Mouse (Mus musculus): Measurements from ENCODE around the gene Sec62. TPM values are rescaled to one million over a fixed set of nuclear protein-coding genes. Genes with fewer than 3 reads are reported as not detected.

The Sec62 gene
- 89.3 and 92.6 TPM in 2 replicates for total RNA-seq (2021)
- long read RNA-seq, experiment 1, transcript Sec62-201 (8 exons, 3,967 nt) = major isoform, 177 of 258 reads
- long read RNA-seq, experiment 1, partial matches to known transcripts = 68 of 258 reads
- long read RNA-seq, experiment 1, other reads (novel, unspliced or antisense) = 13 of 258 reads
- long read RNA-seq, experiment 2, transcript Sec62-201 (8 exons, 3,967 nt) = major isoform, 115 of 241 reads
- long read RNA-seq, experiment 2, partial matches to known transcripts = 111 of 241 reads
- long read RNA-seq, experiment 2, other reads (novel, unspliced or antisense) = 14 of 241 reads

DNA sequence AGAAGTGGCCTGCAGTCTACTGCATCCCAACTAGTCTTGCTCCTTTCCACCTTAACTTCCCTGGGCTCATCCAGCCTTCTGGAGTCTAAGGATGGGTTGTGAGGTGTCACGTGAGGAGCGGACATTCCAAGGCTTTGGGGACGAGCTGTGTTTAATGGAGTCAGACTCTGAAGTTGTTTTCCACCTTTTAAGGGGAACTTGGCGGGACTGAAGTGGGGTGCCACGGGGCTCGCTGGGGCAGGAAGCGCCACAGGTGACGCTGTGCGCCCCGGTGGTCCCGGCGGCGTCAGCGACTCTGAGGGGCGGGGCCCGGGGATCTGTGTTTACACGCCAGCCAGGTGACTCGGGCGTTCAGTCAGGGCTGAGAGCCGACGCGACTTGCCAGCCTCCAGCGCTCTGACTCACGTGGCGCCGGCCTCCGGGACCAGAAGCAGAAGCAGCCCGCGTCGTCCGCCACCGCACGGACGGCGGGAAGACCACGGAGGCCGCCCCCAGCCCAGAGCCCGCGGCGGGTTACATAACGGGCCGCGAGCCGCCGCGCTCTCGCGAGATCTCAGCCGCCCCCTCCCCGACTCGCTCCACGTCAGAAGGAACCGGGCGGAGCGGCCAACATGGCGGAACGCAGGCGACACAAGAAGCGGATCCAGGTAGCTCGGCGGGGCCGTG lies at the start of gene Sec62:
TSS of gene Sec62 (plus strand) at position 139 of the 666 bp plus-strand sequence.
- DNase-seq = peak; percentile 96

- DNase-seq = no peak
These were observed 49.8 kb upstream of the Sec62 start for GRCm38 (mm10) chr3:30742891-30743290.

DNA sequence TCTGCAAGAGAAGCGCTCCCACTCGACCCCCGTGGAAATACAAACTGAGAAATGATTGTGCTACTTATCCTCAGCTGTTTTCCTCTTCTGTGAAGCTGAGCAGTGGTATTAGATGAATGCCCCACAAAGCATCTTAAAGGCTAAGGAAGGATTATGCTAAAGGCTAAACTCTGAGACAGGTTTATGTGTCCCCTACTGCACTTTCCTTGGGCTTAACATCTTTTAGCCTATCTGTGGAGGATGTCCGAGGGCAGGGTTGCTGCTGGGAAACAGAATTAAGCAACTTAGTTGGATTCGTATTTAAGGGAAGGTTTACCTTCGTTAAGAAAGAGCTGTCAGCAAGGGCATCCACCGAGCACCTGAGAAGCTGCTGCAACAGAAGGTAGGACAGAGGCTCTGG lies 46.7 kb upstream of the Sec62 start, which contains the start of gene Samd7:
TSS of gene Samd7 (plus strand) at position 288 of the 400 bp plus-strand sequence.
- DNase-seq = no peak

DNA sequence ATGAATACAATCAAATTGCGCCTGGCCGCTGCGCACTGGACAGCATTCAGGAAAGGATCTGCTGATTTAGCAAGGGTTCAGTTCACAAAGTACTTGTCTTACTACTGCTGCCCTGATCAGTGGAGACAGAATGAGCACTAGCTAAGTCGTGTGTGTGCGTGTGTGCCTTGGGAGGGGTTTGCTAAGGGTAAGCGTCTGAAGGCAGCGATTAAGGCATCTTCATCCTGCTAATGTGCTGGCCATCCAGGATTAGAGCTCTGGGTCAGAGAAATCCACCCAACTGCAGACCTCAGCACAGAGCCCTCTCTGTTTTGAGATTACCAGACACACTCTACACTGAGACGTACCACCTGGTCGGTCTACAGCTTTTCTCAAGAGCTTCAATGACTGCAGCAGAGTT lies 44.4 kb upstream of the Sec62 start:
- DNase-seq = no peak

GRCm38 (mm10) chr3:30754696-30755095 lies 38.0 kb upstream of the Sec62 start:
- DNase-seq = no peak

- DNase-seq = no peak
These were observed 27.8 kb upstream of the Sec62 start for GRCm38 (mm10) chr3:30764877-30765276.

GRCm38 (mm10) chr3:30765311-30766027 lies 27.2 kb upstream of the Sec62 start:
- no peak for DNase-seq

- peak; percentile 49 for DNase-seq
These were observed 26.5 kb upstream of the Sec62 start for GRCm38 (mm10) chr3:30766177-30766576.

DNA sequence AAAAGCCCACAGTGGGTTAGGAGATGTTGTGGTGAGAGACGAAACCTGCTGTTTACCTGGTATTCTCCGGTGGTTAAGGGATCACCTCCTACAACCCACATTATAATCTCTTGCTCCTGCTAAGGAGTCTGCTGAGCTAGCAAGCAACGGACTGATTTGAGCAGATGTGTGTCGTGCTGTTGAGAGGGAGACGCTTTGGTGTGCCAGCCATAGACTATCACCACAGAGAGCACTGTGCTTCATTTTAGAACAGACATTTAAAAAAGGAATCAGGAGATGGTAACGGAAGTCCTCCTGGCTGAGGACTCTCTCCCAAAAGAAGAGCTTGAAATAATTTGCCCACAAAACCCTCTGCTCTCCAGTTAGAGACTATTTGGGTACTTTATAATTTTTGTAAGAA lies 25.4 kb upstream of the Sec62 start:
- no peak for DNase-seq

DNA sequence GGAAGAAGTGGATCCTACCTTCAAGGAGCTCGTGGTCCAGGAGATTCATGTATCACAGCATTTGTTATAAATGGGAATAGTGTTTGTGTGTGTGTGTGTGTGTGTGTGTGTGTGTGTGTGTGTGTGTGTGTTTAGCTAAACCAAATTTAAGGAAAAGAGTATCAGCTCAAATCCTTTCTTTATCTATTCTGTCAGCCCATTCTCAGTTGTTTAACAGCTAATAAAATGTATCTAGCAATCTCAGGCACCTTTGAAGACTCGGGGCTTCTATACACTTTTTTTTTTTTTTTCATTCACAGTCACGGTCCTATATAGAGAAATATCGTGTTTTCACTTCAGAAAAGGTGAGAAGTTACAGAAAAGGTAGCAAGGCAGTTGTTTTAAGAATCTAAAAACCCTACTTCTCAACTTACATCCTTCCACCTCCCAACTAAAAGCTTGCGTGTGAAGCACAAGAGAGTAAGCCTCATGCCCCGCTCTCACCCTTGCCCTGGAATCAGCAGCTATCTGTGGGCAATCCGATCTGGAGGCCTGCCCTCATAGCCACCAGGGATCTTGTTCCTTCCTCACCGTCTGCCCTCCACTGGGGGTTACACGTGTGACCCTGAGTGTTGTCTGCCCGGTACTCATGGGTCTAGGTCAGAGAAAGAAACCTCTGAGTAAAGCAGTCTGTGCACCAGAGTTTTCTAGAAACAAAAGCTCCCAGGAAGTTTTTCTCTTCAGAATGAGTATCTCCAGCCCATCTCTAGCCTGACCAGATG lies 22.7 kb upstream of the Sec62 start:
- peak; percentile 51 for DNase-seq

DNA sequence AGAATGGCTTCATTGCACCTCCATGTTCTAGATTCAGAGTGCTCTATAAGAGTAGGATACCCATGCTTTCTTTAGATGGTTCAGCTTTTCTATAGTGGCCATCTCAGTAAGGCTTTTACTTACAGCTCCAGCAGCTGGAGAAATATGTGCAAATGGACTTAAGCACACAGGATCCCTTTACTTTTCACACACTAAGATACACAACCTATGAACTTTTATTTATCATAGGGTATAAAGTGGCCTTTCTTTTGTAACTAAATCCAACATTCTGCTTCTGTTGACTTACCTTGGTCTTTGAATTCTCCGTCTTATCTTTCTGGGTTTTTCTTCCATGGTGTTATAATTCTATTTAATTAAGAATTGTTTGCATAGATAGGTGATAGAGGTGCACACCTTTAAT lies 21.1 kb upstream of the Sec62 start:
- no peak for DNase-seq

DNA sequence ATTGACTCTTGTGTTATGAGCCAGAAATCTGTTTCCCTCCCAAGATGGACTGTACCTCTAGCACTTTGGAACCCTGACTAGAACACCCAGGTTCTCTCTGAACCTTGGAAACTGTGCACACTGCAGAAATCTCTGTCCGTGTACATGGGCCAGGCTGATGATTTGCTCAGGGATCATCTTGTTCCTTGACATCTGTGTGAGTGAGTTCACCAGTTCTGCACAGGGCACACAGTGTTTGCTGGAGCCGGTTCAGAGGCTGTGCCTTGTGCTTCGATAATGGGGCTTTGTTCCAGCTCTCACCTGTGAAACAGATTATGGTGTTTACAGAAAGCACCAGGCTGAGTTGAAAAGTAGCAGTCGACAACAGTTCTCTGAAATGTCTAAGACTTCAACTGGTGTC lies 20.0 kb upstream of the Sec62 start:
- DNase-seq = no peak

- DNase-seq = no peak
These were observed 18.0 kb upstream of the Sec62 start for GRCm38 (mm10) chr3:30774677-30775076.

DNA sequence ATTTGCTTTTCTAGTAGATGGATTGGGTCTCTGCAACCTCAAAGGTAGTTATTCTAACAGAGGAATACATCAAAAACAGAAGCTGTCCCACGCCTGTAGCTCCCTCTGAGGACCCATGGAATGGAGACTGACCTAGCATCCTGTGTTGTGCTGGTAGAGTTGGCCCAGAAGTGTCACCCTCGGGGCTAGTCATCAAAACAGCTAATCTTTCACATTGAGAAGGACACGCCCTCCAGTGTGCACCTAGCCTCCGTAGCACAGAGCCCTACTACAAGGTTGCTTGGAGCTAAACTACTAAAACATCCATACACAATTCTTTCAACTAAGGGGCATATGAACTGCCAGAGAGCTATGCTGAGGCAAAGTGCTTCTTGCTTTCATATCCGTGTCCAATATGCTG lies 14.7 kb upstream of the Sec62 start:
- no peak for DNase-seq

- peak; percentile 28 for DNase-seq
These were observed 4.1 kb upstream of the Sec62 start for GRCm38 (mm10) chr3:30788531-30788930.

GRCm38 (mm10) chr3:30793403-30794221 lies 937 bp downstream of the Sec62 start:
- DNase-seq = peak; percentile 54

- no peak for DNase-seq
These were observed 9.5 kb downstream of the Sec62 start for GRCm38 (mm10) chr3:30802171-30802570.

DNA sequence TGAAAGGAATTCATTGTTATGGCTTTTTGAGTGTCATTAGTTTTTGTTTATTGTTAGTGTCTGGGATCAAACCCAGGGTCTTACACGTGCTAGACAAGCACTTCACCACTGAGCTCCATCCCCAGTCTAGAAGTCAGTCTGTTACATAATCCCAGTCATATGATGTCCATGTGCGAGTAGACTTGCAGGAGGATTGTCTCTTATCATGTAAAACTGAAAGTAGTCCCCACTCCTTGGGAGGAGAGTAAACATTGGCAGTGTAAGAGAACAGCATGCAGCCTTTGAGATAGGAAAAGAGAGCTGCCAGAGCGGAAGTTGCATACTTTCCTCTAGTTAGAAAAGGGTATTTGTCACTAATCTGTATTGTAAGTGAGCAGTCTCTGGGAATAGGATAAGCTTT lies 20.2 kb downstream of the Sec62 start:
- DNase-seq = no peak

DNA sequence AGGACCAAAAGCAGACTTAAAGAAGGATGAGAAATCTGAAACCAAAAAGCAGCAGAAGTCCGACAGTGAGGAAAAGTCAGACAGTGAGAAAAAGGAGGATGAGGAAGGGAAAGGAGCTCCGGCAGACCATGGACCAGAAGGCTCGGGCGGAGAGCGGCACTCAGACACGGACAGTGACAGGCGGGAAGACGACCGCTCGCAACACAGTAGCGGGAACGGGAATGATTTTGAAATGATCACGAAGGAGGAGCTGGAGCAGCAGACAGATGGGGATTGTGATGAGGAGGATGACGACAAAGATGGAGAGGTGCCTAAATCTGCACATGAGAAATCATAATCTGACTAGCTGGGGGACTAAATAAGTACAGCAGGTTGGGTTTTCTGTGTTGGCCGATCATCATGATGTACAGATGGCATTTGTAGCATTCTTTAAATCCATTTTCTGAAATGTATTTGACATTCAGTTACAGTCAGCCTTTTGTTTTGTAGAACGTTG lies 26.0 kb downstream of the Sec62 start:
- no peak for DNase-seq

DNA sequence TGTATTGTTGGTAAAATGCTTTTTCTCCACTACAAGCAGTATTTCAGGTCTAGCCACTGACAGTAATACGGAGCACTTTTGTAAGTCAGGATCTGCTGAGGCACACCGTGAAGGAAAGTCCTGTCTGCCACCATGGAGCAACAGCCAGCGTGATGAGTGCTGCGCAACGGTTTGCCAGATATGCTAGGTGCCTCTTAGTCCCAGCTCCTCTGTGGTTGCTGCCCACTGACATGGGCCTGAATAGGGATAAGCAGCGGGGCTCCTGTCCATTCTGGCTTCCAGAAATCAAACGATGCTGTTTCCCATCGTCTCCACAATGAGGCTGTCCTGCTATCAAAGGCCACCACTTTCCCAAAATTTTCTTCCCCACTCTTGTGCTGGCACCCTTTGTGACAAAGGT lies 29.5 kb downstream of the Sec62 start:
- DNase-seq = no peak

DNA sequence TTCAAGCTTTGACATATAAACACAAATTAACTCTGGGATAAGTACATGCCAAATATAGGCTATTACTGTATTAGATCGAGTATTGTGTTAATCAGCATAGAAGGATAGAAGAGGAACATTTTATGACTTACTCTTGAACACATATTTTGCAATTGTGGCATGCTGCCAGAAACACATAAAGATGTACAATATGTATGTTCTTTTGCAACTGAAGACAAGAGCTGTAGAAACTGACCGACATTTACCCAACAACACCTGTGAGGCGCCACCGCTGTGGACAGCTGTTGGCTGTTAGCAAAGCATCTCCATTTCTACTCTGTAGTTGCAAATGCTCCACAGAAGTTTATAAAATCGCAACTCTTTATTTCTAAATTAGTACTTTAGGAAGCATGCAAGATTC lies 33.4 kb downstream of the Sec62 start:
- no peak for DNase-seq

All from adrenal gland, postnatal 14 days (tissue).